Mouse (Mus musculus): ENCODE measurements around the gene Nsl1. TPM values are rescaled to one million over a fixed set of nuclear protein-coding genes. Genes with fewer than 3 reads are reported as not detected.

The Nsl1 gene
- total RNA-seq, 1 experiment from 2014 or later = 2.9 TPM

DNA sequence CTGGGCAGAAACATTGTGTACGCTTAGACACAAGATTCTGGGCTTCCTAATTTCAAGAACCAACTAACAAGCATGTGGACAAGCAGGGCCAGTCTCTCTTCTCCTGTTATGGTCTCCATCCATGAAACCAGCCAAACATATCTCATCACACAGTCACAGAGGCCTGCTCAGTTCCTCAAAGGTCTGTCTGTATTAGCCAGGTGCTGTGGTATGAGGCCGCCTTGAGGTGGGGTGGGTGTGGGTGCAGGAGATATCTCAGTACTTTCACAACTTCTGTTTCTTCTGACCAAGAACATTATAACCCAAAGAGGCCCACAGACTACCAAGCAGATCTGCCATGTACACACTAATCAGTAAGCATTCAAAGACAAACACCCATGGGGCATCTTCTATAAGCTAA lies 17.5 kb upstream of the Nsl1 start:
- ATAC-seq (replicated peaks; ENCODE audit: insufficient number of reproducible peaks, low FRiP score, low TSS enrichment, poor library complexity, severe bottlenecking) = no peak

DNA sequence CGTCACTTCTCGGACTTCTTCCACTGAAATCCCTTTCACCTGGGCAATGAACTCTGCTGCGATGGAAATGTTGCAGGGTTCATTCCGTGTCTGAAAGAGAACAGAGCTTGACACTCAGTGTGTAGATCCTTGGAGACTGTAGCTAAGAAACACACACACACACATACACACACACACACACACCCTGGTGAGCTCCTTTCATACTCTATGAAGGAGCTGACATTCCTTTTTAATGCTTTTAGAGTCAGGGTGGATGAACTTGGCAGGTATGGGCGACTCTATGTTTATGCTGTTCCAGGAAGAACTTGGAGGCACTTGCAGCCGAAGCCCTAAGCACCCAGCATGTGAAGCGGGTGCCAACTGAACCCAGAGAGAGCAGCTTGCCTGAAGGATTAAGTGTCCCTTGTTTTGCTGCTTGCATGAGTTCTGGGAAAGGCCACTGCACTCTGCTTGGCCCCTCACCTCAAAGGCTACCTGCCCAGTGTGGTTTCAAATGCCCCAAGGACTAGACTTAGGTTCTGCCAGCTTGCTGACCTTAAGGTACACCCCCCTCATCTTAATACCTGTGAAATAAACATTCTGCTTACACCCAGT lies 16.5 kb upstream of the Nsl1 start:
- no peak for ATAC-seq (replicated peaks; ENCODE audit: insufficient number of reproducible peaks, low FRiP score, low TSS enrichment, poor library complexity, severe bottlenecking)

DNA sequence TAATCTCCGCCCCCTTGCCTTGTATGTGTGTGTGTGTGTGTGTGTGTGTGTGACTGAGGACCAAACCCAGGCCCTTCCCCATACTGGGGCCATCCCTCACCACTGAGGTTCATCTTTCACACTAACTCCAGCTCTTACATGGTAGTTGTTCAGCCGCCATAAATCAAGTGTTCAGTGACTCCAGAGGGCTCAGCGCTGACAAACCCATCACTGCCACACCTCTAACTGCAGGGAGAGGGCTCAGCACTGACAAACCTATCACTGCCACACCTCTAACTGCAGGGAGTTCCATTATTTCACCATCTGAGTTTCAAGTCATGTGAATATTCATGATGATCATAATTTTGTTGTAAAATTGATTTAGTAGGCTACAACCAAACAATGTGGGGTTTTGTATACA lies 9.3 kb upstream of the Nsl1 start:
- ATAC-seq (replicated peaks; ENCODE audit: insufficient number of reproducible peaks, low FRiP score, low TSS enrichment, poor library complexity, severe bottlenecking) = no peak

DNA sequence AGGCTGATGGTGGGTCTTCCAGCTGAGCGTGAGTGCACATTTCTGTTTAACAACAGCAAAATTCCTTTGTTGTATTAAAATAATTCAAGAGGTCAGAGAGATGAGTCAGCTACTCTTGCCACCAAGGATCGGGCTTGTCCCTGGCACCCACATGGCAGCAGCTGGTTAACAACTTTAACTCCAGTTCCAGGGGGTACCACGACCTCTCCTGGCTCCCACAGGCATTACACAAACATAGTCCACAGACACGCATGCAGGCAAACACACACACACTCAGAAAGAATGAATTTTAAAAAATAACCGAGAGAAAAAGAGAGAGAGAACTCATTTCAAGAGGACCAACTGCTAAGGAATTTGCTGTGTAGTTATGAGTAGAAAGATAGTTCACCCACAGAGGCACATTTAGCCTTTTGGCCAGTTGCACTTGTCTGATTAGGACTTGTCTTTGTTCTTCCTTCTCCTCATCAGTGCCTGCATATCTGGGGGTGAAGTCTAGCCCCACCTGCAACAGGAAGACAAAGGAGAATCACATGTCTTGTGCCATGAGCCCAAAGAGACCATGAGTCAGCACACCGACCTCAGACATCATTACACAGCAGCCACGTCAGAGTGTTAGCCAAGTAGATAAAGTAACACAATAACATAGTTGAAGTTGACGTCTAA lies 7.8 kb upstream of the Nsl1 start:
- ATAC-seq (replicated peaks; ENCODE audit: insufficient number of reproducible peaks, low FRiP score, low TSS enrichment, poor library complexity, severe bottlenecking) = no peak

DNA sequence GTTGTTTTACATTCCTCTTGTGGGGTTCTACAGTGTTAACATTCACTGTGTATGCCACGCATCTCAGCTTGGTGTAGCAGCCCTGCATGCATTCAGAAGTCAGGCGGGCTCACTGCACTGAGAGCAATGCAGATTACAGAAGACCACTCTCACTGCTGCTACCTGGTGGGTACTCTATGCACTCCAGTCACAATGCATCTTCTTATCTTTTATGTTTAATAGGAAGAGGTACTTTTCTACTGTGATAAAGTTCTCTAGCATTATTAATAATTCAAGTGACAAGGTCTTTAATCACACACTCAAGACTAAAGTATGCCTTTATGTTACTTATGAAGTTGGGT lies 7.3 kb upstream of the Nsl1 start:
- no peak for ATAC-seq (replicated peaks; ENCODE audit: insufficient number of reproducible peaks, low FRiP score, low TSS enrichment, poor library complexity, severe bottlenecking)

DNA sequence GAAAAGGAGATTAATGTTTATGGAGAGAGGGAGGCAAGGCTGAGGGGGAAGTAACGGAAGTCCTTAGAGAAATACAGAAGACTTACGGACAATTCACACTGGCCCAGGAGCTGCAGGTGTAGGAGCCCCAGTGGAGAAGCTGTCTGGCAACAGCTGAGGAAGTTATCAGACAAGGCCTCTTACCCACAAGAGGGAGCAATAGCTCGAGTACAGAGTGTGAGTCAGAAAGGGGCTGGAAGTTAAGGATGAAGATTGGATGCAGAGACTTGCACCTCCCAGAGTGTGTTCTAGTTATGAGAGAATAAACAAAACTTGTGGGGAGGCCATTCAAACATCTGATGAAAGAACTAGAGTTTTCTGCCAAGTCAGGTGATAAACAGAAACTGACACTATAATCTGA lies 5.4 kb upstream of the Nsl1 start:
- no peak for ATAC-seq (replicated peaks; ENCODE audit: insufficient number of reproducible peaks, low FRiP score, low TSS enrichment, poor library complexity, severe bottlenecking)

DNA sequence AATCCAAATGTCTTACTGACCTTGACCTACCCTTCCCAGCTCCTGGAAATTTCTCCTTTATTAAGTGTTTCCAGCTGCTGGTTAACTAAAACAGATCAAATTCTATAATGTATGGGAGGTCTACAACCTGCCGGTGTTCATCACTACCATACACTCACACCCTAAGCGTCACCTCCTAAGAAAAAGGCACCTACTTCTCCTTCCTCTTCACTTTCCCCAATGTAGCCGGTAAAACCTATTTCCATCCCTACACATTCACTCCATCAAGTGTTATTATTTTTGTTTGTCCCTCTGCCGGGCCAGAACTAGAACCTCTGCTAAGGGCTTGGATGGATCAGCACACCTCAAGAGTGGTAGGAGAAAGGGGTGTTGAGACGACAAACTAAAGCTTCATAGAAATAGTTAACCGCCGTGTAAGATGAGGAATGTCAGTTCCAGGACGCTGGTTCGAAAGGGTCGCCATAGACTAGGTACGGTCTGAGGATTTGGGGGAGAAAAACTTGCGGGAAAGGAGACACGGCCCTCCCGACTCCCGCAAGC lies 501 bp upstream of the Nsl1 start:
- no peak for ATAC-seq (replicated peaks; ENCODE audit: insufficient number of reproducible peaks, low FRiP score, low TSS enrichment, poor library complexity, severe bottlenecking)

DNA sequence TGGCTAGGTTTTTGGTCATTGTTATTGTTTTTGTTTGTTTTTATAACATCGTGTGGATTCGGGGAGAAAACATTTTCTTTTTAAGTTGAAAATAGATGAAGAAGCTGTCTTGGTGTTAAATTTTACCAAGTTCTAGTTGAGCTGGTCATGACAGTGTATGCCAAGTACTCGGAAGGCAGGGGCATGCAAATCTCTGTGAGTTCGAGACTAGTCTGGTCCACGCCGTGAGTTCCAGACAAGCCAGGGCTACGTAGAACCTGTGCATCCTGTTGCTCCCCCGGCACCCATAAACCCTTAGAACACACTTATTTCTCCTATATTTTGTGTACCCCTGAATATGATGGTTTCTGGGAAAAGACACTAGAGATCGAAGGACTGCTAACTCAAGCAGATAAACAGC lies 888 bp downstream of the Nsl1 start:
- no peak for ATAC-seq (replicated peaks; ENCODE audit: insufficient number of reproducible peaks, low FRiP score, low TSS enrichment, poor library complexity, severe bottlenecking)

DNA sequence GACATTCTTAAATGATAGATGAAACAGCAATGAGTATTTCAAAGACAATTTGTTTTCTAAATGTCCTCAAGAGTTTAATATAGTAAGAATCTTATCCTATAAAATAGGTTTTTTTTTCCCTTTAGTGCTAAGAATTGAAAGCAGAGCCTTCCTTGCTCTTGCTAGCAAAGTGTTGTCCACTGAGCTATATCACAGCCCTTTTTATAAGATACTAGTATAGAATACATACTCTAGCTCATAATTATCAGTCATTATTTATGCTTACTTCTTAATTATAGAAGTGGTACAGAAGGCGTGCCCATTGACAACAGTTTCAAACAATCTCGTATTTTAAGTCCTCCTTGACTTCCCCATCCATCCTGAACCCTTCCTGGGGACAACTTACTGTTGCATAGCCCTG lies 1.7 kb downstream of the Nsl1 start:
- no peak for ATAC-seq (replicated peaks; ENCODE audit: insufficient number of reproducible peaks, low FRiP score, low TSS enrichment, poor library complexity, severe bottlenecking)

DNA sequence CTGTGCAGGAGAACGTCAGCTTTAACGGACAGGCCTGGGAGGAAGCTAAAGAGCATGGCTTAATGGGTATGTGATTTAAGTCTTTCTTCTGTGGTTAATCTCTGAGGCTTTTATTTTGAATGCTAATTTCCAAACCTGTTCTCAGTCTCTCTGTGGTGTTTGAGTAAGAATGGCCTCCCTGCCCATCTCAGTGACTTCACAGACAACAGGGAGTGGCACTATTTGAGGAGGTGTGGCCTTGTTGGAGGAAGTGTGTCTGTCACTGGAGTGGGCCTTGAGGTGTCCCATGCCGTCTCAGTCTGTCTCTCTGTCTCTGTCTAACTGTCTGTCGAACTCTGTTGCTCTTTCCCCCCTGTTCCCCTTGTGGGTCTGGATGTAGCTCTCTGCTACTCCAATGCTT lies 2.4 kb downstream of the Nsl1 start:
- peak; percentile 63 for ATAC-seq (replicated peaks; ENCODE audit: insufficient number of reproducible peaks, low FRiP score, low TSS enrichment, poor library complexity, severe bottlenecking)

DNA sequence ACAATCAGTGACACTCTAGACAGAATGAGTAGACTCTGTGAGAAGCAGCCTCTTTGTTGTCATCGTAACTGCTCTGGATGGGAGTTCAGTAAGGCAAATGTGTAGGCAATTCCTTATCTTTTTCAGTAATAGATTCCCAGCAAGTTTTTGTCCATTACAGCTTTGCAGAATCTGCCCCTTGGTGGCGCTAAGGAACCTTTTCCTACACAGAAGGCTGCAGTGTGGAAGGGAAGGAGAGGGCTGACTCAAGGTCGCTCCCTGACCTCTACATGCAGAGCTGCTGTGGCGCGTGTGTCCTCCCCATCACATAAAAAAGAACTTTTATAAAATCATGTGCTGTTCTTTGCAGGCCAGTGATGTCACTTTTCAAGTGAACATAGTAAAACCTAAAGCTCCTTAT lies 5.6 kb downstream of the Nsl1 start:
- ATAC-seq (replicated peaks; ENCODE audit: insufficient number of reproducible peaks, low FRiP score, low TSS enrichment, poor library complexity, severe bottlenecking) = no peak

DNA sequence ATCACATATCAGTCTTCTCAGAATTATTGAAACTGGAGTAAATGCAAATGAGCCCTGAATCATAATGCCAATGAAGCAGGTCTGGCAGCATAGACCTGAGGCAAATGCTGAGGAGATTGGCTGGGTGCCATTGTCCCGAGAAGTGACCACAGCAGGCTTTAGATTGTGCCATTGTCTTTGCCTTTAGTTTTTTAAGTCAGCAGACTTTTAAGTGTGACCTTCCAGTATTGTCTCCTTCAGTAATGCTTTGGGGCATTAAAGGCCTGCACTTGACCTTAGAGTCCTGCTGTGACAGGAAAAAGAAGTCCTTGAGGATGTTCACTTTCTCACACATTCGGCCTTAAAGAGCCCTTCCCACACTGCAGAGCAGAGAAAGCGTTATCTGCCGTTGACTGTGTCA lies 7.4 kb downstream of the Nsl1 start:
- ATAC-seq (replicated peaks; ENCODE audit: insufficient number of reproducible peaks, low FRiP score, low TSS enrichment, poor library complexity, severe bottlenecking) = no peak

DNA sequence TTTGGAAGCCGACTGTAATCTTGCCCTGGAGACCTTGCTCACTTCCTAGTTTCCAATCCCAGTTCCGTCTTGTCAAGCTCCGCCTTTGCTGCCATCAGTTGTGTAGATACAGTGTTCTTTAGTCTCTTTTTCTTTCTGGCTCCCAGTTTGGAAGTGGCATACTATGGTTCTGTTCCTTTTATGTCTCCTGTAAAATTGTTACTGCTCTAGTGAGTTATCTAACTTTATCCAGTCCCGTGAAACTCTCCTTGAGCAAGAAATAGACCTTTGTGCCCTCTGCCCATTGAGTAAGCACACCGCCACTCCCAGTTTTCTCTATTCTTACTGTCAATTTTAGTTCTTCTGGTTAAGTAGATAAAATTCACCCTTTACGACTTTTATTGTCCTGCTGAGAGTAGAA lies 8.8 kb downstream of the Nsl1 start:
- no peak for ATAC-seq (replicated peaks; ENCODE audit: insufficient number of reproducible peaks, low FRiP score, low TSS enrichment, poor library complexity, severe bottlenecking)

DNA sequence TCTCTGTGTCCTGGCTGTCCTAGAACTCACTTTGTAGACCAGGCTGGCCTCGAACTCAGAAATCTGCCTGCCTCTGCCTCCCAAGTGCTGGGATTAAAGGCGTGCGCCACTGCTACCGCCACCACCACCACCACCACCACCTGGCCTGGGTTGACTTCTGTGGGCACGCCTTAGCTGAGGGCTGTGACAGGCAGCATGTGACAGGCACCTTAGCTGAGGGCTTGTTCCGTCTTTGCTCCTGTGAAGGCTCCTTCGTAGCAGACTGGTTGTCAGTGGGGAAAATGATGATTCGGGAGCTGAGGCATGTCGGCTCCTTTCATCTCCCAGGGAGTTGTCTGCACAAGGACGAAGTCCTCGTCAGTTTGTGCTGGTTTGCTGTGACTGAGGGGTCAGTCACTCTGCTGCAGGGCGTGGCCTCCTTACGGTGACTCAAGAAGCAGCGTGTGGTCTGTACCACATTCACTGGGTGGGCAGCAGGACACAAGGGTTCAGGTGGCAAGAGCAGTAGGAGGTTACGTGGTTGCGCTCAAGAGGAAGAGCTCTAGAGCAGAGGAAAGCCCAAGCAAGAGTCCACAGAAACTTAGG lies 9.6 kb downstream of the Nsl1 start:
- peak; percentile 24 for ATAC-seq (replicated peaks; ENCODE audit: insufficient number of reproducible peaks, low FRiP score, low TSS enrichment, poor library complexity, severe bottlenecking)

DNA sequence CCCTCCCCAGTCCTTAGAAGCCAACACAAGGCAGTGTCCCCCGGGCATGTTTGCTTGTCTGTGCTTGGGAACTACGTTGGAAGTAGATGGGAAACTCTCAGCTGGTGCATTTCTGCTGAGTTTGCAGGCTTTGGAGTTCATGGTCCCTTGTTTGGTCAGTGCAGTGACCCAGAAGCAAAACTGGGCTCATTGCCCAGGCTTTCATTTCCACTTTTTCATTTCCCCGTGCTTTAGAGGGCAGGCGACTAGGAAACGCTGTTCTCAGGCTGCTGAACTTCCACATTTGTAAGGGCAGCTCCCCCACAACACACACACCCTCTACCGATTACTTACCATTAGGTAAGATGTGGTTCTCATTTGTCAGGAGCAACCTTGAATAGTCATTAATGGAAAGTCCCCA lies 10.2 kb downstream of the Nsl1 start:
- ATAC-seq (replicated peaks; ENCODE audit: insufficient number of reproducible peaks, low FRiP score, low TSS enrichment, poor library complexity, severe bottlenecking) = peak; percentile 82

DNA sequence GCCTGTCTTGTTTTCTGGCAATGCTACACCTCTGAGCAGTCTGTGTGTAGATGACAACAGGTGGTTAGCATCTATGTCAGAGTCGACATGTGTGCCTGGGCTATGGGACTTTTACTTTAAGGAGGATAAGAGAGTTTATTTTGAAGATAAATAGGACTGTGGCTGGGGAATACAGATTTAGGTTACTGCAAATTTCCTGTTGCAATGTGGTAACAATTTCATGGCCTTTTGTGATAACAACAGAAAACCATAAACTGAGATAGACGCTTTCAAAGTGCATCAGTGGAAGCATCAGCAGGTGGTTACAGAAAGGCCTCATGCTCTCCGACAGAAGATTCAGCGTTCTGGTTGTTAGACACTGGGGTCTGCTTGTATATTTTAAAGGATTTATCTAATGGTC lies 10.7 kb downstream of the Nsl1 start:
- ATAC-seq (replicated peaks; ENCODE audit: insufficient number of reproducible peaks, low FRiP score, low TSS enrichment, poor library complexity, severe bottlenecking) = no peak

DNA sequence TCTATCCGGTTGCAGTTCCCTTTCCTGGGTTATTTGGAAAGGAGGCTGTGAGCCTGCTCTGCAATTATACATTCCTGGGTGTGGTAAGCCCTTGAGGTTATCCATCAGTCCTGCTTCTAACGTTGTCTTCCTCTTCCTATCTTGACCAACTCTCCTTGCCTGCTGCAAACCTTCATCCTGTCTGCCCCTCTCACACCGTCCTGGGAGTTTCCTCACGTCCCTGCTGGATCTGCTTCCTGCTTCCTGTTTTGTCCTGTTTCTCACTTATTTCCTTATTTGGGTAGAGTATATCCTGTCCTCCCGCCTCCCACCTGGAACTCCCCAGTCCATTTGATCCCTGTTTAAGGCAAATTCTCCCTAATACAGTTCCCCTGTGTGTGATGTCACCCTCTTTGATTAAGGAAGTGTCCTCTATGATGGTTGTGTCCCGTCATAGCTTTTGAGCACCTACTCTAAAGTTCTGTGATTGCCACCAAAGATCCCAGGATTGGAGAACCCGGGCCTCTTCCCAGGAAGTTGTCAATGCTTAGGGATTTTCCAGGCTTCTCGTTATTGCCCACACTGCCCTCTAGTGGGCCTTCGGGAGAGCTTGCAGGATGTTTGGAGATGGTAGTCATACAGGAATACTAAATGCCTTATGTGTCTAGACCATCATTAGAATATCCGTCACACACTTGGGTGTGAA lies 12.5 kb downstream of the Nsl1 start:
- ATAC-seq (replicated peaks; ENCODE audit: insufficient number of reproducible peaks, low FRiP score, low TSS enrichment, poor library complexity, severe bottlenecking) = peak; percentile 44

DNA sequence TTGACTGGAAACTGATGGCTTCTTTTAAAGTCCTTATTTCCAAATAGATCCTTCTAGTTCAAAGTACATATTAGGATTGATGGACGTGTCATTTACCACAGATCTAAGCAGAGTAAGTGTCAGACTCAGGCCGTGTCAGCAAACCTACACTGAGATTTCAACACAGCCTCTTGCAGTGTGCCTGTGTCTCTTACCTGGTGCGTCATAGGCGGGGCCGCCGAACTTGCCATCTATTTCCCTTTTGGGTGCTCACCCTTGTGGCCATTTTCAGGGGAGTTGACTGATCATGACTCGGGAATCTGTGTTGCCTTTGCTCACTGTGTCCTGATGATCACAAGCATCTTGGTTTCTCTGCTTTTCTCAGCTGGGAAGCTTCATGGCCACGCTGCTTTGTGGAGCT lies 20.4 kb downstream of the Nsl1 start:
- no peak for ATAC-seq (replicated peaks; ENCODE audit: insufficient number of reproducible peaks, low FRiP score, low TSS enrichment, poor library complexity, severe bottlenecking)

DNA sequence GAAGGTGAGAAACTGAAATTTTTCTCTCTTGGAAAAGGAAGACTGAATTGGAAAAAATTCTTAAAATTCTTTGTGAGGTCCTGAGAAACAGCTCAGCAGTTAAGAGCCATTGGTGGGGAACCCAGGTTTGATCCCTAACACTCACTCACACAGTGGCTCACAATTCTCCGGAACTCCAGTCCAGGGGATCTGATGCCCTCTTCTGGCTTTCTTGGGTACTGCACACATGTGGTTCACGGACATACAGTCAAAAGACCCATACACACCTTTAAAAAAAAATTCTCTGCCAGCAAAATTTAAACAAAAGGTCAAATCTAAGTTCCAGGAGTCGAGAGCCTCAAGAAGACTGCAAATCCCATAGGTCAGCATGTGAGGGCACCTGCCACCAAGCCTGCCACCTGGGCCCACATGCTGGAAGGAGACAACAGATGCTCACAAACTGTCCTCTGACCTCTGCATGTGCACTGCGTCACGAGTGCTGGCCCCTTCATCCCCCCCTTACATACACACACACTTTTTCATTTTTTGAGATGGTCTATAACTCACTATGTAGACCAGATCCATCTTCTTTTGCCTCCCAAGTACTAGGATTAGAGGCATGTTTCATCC lies 22.2 kb downstream of the Nsl1 start:
- ATAC-seq (replicated peaks; ENCODE audit: insufficient number of reproducible peaks, low FRiP score, low TSS enrichment, poor library complexity, severe bottlenecking) = peak; percentile 47
